Mouse (Mus musculus) small intestine, adult 2 months (tissue): ENCODE results near the gene Ncl.

ENCODE experiments used
- CTCF ChIP-seq: fragments of 200-500 bp; IDR thresholded peaks from 2 replicates; pipeline ENCODE4 v1.5.1; 2012; ENCODE audit warnings: low read depth, mild to moderate bottlenecking, control low read depth, inconsistent platforms, low read length, moderate library complexity, mixed read lengths; ENCODE audit not compliant: insufficient replicate concordance, insufficient read length; ENCODE audit errors: extremely low read depth
- POLR2A ChIP-seq: fragments of 200-500 bp; IDR thresholded peaks from 2 replicates; pipeline ENCODE4 v1.6.1; 2012; ENCODE audit warnings: low read depth, mild to moderate bottlenecking, control low read depth, inconsistent platforms, low read length, moderate library complexity

DNA sequence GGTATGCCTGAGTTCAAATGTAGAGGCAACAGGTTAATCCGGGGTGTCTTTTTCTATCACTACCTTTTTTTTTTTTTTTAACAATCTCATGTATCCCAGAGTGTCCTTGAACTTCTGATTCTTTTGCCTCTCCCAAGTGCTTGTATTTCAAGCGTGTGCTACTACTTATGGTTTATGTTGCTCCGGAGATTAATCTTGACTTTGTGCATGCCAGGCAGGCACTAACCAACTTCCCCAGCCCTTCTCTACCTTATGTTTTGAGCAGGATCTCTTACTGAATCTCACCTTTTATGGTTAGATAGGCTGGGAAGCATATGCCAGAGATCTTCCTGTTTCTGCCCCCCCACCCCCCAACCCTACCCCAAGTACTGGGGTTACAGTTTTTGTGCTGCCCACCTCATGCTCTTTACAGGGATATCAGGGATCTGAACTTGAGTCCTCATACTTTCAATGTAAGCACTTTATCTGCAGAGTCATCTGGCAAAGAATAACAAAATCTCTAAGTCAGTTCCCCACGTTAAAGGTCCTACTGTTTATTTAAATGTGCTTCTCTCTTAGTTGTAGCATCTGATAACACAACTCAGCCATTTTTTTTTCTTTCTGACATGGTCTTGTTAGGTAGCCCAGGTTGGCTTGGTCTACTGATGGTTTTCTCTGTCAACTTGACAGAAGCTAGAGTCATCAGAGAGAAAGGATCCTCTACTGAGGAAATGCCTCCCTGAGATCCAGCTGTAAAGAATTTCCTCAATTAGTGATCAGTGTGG, 2.8 kb upstream of the Ncl start:
- TF ChIP-seq CTCF = no peak
- TF ChIP-seq POLR2A = no peak
